Mouse (Mus musculus): ENCODE data around the gene Lrrc20.

Gene Lrrc20

GRCm38 (mm10) chr10:61517296-61518071 lies 41.9 kb downstream of the Lrrc20 start:
- DNase-seq, result no peak

DNA sequence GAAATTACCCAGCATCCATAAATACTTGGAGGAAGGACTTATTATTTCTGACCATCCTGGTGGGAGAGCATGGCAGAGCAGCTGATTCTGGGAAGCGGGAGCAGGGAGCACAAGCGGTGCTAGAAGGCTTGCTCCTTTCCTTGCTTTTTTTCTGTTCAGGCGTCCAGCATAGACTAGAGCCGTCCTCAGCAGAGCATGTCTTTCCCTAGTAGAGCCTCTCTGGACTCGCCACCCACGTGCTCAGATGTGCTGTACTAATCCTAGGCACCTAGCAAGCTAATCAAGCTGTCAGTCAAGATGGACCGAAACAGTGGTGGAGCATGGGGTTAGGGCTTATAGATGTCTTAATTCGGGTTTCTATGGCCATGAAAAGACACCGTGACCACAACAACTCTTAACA lies 42.7 kb downstream of the Lrrc20 start:
- no peak for DNase-seq

GRCm38 (mm10) chr10:61519491-61519890 lies 43.9 kb downstream of the Lrrc20 start:
- DNase-seq, result no peak

GRCm38 (mm10) chr10:61520714-61521113 lies 45.1 kb downstream of the Lrrc20 start:
- no peak for DNase-seq

DNA sequence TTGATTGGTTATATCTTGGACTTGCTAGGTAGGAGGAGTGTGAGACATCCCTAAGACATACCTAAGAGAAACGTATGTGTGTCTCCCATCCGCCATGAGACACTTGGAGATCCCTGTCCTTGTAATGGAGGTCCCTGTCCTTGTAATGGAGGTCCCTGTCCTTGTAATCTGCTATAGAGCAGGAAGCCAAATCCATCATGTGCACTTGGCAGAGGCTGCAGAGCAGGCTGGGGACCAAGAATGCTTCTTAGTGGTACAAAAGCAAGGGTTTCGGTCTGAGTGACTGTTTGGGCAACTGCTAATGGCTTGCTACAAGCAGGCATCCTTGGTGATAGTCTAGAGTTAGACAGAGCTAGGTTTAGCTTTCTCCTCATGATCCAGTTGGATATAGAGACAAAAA lies 55.3 kb downstream of the Lrrc20 start:
- no peak for DNase-seq

DNA sequence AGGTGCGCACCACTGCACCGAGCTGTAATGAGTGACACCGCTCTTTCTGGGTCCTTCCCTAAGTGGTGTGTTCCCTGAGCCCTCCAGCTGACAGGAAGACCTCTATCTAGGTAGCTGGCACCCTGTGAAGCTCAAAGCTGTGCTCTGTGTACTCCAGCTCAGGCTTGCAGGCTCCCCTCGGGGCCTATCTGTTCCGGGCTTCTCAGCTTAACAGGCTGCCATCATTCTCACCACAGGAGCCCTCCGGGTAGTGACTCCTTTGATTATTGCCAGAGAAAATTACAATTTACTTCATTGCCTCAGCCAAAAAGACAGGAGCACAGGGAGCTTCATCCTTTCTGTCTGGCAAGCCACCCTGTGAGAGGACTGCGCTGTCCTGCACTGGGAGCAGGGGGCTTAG lies 57.7 kb downstream of the Lrrc20 start:
- no peak for DNase-seq

DNA sequence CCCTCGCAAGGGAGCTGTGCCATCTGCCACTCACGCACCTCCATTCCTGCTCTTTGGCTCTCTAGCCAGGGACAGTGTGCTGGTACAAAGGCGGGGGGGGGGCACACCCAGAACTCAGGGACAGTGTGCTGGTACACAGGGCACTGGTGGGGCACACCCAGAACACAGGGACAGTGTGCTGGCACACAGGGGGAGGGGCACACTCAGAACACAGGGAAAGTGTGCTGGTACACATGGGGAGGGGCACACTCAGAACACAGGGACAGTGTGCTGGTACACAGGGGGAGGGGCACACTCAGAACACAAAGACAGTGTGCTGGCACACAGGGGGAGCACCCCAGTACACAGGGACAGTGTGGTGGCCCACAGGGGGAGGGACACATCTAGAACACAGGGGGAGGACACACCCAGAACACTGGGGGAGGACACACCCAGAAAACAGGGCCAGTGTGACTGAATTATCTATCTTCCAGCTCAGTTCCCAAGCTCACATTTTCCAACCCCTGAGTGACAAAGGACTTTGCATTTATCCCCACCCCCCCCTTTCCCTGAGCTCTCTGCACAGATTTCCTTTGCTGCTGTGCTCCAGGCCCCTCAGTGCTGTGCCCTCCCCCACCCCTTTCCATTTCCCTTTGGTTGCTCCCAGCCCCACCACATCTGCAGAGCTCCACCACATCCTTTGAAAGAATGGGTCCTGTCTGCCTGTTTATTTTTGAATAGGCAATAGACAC lies 58.9 kb downstream of the Lrrc20 start:
- DNase-seq, result no peak

DNA sequence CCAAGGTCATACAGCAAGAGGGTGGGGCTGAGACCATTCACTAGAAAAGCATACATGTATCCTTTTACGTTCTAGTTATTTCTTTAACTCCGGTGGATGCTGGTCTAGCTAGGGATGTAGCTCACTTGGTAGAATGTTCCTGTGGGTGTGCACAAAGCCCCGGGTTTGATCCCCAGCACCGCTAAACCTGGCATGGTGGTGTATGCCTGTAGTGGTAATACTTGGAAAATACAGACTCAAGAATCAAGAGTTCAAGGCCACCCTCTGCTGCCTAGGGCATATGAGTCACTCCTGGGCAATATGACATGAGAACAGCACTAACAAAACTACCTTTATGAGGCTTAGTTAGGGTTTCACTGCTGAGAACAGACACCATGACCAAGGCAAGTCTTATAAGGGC lies 59.8 kb downstream of the Lrrc20 start:
- no peak for DNase-seq

DNA sequence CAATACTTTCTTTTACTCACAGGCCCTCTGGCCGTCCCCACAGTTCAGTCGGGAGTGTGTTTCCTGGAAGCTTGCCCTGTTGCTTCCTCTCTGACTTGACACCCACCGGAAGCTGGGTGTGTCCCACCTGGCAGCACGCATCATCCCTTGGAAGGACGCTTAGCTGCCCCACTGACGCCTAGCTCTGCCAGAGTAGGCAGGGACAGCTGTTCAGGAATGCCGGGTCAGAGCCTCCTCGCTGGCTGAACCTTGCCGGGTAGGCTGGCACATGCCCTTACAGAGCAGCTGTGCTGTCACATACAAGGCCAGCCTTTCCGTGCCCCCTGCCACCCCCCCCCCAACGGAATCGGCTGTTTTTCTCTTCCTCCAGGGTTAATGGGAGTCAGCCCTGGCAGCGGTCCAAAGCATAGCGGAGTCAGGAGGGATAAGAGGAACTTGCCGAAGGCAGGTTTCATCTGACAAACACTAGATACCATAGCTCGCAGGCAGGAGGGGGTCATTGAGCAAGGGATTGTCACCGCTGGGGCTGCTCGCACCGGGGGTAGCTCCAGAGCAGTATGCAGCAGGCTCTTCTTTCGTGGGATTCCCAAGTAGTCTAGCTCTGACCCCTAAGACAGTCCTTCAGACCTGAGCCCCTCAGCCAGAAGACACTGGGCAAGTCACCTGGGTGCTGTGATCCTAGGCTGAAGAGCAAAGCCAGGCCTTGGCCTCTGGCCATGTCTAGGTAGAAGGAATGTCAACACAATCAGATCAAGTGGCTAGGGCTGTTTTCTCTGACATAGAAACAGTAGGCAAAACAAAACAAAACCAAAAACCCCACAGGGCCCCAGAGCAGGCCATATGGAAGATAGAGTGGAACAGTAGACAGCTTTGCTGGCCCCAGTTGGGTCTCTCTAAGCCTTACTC lies 60.8 kb downstream of the Lrrc20 start:
- no peak for DNase-seq

- DNase-seq, result no peak
Measured at GRCm38 (mm10) chr10:61537036-61537380, 61.4 kb downstream of the Lrrc20 start.

DNA sequence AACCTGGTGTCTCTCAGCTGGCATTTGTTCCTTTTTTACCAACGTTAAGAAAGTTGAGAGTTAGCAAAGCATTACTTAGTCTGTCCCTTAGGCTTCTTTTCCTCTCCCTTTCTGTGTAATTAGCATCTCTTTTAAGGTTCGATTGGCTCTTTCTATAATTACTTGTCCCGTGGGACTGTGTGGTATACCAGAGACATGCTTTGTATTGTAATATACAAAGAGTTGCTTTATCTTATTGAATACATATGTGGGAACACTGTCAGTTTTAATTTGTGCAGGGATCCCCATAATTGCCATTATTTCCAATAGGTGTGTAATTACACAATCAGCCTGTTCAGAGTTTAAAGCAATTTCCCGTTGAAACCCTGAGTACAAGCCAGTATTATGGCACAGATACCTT lies 62.8 kb downstream of the Lrrc20 start:
- DNase-seq, result no peak

- DNase-seq, result no peak
Measured at GRCm38 (mm10) chr10:61544127-61544862, 68.7 kb downstream of the Lrrc20 start.

GRCm38 (mm10) chr10:61544863-61545240 lies 69.3 kb downstream of the Lrrc20 start:
- DNase-seq, result no peak

- DNase-seq, result no peak
Measured at GRCm38 (mm10) chr10:61550106-61550505, 74.5 kb downstream of the Lrrc20 start.

DNA sequence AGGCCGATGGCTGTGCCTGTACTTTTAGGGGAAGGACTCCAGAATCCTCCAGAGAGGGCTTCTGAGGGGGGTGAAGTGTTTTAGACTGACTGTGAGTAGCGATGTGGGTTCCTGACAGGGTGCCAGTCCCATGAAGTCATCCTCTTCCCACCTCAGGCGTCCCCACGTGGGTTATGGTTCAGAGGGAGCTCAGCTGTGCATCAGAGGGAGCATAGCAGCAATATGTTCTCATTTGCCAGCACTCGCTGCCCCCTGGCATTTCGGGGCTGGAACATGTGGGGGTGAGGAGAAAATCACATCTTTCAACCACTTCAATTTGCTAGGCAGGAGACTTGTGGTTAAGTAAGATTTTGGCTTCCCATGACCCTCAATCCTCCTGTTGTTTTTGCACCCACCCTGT lies 79.6 kb downstream of the Lrrc20 start:
- DNase-seq, result no peak

GRCm38 (mm10) chr10:61558631-61559030 lies 83.0 kb downstream of the Lrrc20 start:
- no peak for DNase-seq

GRCm38 (mm10) chr10:61559544-61559943 lies 83.9 kb downstream of the Lrrc20 start:
- DNase-seq, result no peak

GRCm38 (mm10) chr10:61563550-61563949 lies 87.9 kb downstream of the Lrrc20 start:
- DNase-seq, result no peak

- no peak for DNase-seq
Measured at GRCm38 (mm10) chr10:61564408-61564807, 88.8 kb downstream of the Lrrc20 start.

- no peak for DNase-seq
Measured at GRCm38 (mm10) chr10:61570181-61570580, 94.6 kb downstream of the Lrrc20 start.

GRCm38 (mm10) chr10:61572126-61572525 lies 96.5 kb downstream of the Lrrc20 start:
- no peak for DNase-seq

DNA sequence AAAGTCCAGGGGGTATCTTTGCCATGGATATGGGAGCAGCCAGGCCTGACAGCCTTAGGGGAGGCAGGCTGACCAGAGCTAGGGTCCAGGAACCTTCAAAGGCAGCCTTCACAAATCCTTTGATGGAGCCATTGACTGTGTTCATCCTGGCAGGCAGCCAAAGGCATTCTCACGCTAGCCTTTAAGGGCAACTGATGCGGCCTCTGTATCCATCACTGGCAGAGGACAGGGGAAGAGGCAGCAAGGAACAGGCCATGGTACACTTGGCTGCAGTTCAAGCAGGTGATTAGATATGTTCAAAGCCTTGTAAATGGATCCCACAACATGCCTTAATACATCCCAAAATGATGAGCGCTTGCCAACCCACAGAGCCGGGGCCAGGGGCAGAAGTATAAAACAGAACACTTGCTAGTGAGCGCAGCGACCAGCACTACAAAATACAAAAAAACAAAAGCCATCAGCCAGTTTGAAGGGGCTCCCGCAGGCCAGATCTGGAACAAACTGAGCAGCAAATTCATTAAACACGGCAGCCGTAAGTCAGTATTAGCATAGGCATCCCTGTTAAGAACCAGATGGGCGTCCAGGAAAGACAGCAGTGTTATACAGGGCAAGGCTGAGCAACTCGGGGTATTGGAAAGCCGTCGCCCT lies 100.6 kb downstream of the Lrrc20 start:
- DNase-seq, result no peak

Data from layer of hippocampus, adult 9-11 months (tissue).